Mouse (Mus musculus) CH12.LX (cell line): ENCODE measurements around the gene Zfp637.

Source experiments
- TCF12 ChIP-seq: IDR thresholded peaks from 2 replicates; pipeline ENCODE4 v1.6.1; 2014; ENCODE audit warnings: low read depth, mild to moderate bottlenecking, inconsistent platforms, low read length, improper control_type of control experiment
- ZMIZ1 ChIP-seq: IDR thresholded peaks from 2 replicates; pipeline ENCODE4 v1.6.1; 2012; ENCODE audit warnings: low read depth, mild to moderate bottlenecking, inconsistent platforms, low read length, improper control_type of control experiment

- TF ChIP-seq TCF12 (no peak), ZMIZ1 (no peak)
These were observed 47.7 kb downstream of the Zfp637 start for GRCm38 (mm10) chr6:117888642-117889096.
